Mouse (Mus musculus): Measurements from ENCODE around the gene Hipk4.

The Hipk4 gene

DNA sequence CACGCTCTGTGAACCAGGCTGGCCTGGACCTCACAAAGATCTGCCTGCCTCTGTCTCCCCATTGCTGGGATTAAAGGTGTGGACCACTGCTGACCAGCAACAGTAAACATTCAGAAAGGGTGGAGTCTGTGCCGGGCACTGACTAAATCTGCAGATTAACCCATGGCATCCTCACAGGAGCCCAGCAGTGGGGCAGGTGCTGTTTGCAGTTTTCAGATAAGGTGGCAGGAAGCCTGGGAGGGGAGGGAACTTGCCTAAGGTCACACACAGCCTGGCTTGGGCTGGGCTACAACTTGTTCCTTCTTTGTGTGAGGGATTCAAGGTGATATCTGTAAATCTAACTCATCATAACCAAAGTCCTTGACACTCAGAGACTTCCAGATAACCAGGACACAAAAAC, 17.5 kb downstream of the Hipk4 start:
- DNase-seq (ENCODE audit: low read depth, low spot score): no peak

DNA sequence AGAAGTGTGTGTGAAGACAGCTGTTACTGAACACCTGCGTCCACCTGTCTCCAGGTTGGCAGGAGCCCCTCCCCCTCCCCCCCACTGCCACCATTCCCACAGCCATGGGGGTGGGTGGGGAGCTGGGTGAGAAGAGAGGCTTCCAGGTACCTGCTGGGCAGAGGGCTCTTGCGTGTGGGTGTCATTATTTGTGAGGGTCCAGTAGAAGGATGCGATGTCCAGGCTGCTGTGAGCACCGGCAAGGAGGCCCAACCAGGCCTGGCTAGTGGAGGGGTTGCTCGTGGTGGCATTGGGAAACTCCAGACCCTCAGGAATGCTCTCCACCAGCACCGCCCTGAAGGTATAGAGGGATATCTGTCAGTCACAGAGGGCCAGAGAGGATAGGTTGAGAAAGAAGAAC, 17.9 kb downstream of the Hipk4 start:
- no peak for DNase-seq (ENCODE audit: low read depth, low spot score)

DNA sequence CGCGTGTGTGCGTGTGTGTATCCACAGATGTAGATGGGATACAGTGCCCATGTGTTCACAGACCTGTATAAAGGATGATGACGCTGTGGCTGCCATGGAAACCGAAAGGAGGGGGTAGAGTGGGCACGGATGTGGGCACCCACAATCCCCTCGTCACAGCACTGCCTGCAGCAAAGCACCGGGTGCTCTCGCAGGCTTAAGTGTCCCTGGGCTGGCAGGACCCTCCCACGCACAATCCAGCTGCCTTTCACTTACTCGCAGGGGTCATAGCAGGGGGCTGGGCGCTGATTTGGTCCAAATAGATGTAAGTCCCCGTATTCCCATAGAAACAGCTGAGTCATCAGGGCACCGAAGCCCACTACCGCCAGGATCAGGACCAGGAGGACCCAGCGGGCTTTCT, 18.4 kb downstream of the Hipk4 start:
- peak; percentile 94 for DNase-seq (ENCODE audit: low read depth, low spot score)

GRCm38 (mm10) chr7:27541922-27542321, 18.9 kb downstream of the Hipk4 start:
- no peak for DNase-seq (ENCODE audit: low read depth, low spot score)

- peak; percentile 88 for DNase-seq (ENCODE audit: low read depth, low spot score)
Observed at GRCm38 (mm10) chr7:27542392-27543033, 19.4 kb downstream of the Hipk4 start.

DNA sequence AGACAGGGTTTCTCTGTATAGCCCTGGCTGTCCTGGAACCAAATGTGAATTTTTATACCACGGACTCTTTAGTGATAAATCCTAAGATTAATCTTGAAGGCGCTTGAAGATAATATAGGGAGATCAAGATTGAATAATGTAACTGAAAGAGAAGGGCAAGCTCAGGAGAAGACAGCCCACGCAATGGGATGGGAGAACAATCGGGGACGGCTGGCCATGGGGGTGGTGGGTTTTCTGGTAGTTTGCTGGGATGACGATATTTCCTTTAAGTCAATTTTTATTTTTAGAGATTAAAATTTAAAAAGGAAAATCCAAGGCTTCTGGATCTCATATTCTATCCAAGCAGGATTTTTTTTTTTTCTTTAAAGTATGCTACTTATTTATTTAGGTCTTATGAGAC, 20.0 kb downstream of the Hipk4 start:
- no peak for DNase-seq (ENCODE audit: low read depth, low spot score)

DNA sequence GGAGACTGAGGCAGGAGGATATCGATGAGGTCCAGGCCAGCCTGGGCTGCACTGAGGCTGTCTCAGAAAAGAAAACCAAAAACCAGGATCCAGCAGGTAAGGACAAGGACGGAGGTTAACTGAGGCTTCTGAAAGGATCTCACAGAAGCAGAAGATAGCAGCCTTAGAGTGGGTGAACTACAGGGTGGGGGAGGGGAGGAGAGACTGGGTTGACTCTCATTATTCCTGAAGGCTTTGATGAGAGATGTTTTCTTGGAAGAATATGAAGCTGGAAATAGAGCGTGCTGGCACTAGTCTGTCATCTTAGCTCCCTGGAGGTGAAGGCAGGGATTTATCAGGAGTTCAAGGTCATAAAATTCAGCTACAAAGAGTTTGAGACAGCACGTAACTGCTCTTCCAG, 20.8 kb downstream of the Hipk4 start:
- DNase-seq (ENCODE audit: low read depth, low spot score): peak; percentile 46

- DNase-seq (ENCODE audit: low read depth, low spot score): no peak
Observed at GRCm38 (mm10) chr7:27544675-27545370, 21.8 kb downstream of the Hipk4 start.

DNA sequence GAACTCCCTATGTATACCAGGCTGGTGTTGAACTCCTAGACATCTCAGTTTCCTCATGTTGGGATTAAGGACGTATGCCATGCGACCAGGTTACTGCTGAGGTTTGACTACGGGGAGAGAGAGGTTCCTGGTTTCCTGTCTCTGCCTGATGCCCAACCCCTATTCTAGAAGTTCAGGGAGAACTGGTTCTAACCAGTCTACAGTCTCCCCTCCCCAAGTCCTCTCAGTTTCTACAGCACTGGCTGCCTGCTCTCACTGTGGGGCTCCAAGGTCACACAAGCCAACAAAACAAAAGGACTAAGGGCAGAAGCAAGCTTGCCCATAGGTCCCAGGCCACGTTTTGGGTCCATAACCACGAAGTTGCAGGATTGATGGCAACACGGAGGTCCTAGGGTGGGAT, 26.5 kb downstream of the Hipk4 start:
- DNase-seq (ENCODE audit: low read depth, low spot score): no peak

GRCm38 (mm10) chr7:27552070-27552469, 29.0 kb downstream of the Hipk4 start:
- no peak for DNase-seq (ENCODE audit: low read depth, low spot score)

- peak; percentile 98 for DNase-seq (ENCODE audit: low read depth, low spot score)
Observed at GRCm38 (mm10) chr7:27552931-27553513, 30.0 kb downstream of the Hipk4 start, which contains the start of the genes Pld3 and 2310022A10Rik. Gene Pld3, minus strand, starts transcription at chr7:27553218. Gene 2310022A10Rik, plus strand, starts transcription at chr7:27553233.

- DNase-seq (ENCODE audit: low read depth, low spot score): no peak
Observed at GRCm38 (mm10) chr7:27560291-27560887, 37.3 kb downstream of the Hipk4 start.

DNA sequence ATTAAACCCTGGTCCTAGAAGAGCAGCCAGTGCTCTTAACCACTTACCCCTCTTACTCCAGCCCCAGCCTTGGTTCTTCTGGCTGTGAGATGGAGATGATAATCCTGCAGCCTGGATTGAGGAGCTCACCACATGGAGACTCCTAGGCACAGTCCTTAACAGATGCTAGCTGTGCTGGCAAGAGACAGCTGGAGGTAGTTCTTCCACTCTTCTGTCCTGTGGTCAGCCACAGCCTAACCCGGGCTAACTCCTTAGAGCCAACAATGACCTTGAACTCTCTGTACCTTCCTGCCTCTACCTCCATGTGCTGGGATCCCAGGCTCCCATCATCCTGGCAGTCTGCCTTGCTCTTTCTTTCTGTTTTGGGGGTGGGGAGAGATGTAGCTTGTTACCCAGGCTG, 37.9 kb downstream of the Hipk4 start:
- no peak for DNase-seq (ENCODE audit: low read depth, low spot score)

DNA sequence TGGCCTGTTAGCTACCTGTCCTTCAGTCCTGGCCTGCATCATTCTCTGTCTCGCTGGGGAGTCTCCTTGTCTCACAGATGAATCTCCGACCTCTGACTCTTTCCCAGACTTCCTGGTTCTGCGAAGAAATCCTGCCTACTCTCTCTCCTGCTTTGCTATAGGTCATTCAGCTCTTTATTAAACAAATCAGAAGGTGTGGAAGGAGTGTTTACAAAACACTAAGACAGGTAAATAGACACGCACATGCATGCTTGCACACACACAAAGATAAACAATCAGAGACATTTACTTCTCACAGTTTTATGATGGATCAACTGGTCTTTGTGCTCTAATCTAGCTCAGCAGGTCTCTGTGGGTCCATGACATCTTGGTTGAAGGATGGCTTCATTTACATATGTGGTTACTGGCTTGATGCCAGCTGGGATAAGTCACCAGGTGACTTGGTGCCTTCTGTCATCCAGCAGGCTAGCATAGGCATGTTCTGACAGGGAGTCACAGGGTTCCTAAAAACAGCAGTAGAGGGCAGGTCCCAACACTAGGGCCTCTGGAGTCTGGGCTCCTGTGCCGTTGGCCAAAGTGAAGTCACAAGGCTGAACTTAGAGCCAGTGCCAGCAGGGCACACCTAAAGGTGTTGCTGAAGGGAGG, 46.6 kb downstream of the Hipk4 start:
- DNase-seq (ENCODE audit: low read depth, low spot score): no peak

DNA sequence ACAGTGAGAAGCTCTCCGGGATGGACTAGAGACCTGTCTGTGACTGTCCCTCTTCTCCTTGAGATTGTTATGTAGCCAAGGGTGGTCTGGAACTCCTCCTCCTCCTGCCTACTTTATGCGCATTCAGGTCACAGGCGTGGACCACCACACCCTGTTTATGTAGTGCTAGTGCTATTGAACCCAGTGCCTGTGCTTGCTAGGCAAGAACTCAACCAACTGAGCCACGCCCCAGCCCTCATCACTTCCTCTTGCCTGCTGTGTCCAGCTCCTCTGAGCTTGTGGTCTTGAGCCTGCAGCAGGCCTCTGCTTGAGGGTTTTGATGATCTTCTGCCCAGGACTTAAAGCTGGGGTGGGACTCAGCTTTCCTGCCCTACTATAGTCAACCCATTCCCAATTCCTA, 49.1 kb downstream of the Hipk4 start:
- no peak for DNase-seq (ENCODE audit: low read depth, low spot score)

DNA sequence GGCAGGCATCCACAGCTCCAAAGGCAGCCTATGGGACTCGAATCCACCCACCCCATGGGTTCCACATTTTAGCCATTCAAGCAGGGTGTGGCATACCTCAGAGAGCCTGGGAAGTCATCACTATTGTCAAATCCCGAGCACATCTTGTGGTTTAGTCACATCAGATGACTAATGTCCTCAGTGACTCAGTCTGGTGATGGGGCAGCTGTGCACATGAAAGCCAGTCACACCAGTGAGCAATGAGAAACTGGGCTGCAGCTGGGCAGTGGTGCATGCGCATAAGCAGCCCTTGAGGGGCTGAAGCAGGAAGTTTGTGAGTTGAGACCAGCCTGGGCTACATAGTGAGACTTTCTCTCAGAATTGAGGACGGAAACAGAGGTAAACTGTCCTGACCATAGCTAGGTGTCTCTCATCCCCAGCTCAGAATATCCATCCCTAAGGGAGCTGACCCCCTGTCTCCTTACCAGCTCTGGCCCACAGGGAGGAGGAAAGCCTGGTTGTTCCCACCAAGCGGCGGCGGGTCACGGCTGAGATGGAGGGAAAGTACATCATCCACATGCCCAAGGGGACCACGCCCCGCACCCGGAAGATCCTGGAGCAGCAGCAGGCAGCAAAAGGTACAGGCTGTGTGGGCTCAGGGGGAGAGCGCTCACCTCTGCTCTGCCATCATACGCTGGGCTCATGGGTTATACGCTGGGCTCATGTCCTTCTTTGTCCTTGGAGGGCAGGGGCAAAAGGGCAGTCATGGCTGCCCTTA, 51.2 kb downstream of the Hipk4 start:
- no peak for DNase-seq (ENCODE audit: low read depth, low spot score)

- DNase-seq (ENCODE audit: low read depth, low spot score): no peak
Observed at GRCm38 (mm10) chr7:27576914-27577313, 53.8 kb downstream of the Hipk4 start.

- DNase-seq (ENCODE audit: low read depth, low spot score): no peak
Observed at GRCm38 (mm10) chr7:27577589-27577988, 54.5 kb downstream of the Hipk4 start.

DNA sequence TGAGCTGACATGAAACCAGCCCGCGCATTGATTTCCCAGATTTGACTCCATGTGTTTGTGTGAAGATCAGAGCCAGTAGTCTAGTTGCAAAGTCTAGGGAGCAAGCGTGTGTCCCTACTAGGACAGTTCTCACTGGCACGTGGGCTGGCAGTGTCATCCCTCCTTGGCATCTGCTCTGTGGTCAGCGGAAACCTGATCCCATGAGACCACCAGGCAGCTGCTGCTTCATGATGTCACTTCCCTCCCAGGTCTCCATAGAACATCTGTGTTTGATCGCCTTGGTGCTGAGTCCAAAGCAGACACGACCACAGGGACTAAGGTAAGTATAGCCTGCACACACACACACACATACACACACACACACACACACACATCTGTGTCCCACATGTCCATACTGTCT, 55.4 kb downstream of the Hipk4 start:
- no peak for DNase-seq (ENCODE audit: low read depth, low spot score)

GRCm38 (mm10) chr7:27580380-27581174, 57.5 kb downstream of the Hipk4 start:
- DNase-seq (ENCODE audit: low read depth, low spot score): no peak
